Mouse (Mus musculus) spleen, postnatal 0 days (tissue): ENCODE data around the gene Fam171a2. TPM values are rescaled to one million over a fixed set of nuclear protein-coding genes. Genes with fewer than 3 reads are reported as not detected.

Experiments
- polyA plus RNA-seq: library from polyadenylated mRNA; unstranded; fragments of >200 nt; fragmentation: Nextera tagmentation; extraction: Ambion mirVana; gene quantifications from 2 replicates; pipeline ENCODE4 v1.2.1, GENCODE M21; 2015

The Fam171a2 gene
- polyA plus RNA-seq, result 1.1 and 1.2 TPM in 2 replicates

GRCm38 (mm10) chr11:102447497-102447896 is at the start of gene Fam171a2:
Fam171a2 (minus strand) TSS chr11:102447682.

GRCm38 (mm10) chr11:102469648-102470357 is 22.3 kb upstream of the Fam171a2 start, which contains the start of gene Itga2b:
Itga2b (minus strand) TSS chr11:102470122.

DNA sequence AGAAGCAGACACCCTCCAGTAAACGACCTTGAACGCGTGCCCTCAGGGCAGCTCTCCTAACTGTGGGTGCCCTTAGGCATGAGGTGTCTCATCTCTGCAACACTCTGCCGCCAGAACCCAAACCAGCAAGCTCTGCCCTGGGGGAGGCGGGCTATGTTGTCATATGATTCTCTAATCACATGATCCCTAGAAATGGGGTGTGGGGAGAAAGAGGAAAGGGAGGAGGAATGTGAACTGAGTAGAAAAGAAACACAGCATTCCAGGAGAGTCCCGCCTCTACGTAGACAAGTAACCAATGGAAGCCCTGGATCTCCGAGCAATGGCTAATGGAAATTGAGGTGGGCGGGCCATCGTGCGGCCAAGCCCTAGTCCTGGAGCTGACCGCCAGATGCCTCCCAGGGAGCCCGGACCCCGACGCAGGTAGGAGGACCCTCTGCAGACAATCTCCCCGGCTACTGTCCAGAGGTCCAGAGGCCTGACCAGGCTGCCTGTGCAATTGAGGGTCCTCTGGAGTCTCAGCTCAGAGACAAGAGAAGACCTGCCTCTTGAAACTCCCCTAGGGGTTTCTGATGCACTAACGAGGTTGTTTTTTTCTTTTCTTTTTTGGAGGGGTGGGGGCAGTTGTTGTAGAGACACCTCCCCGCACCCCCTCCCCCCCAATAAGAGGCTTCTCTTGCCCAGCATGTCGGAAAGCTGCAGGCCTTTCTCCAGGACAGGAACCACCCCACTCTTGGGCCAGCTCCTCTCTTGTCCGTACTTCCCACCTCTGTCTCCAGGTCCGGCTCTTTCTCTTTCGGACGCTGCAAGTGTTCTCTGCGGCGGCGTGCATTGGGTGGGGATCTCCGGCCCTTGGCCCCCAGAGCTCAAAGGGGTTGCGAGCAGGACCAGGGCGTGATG is 17.1 kb downstream of the Fam171a2 start, which contains the start of gene Grn:
Grn (plus strand) TSS at position 195 of the 897 bp plus-strand sequence.

DNA sequence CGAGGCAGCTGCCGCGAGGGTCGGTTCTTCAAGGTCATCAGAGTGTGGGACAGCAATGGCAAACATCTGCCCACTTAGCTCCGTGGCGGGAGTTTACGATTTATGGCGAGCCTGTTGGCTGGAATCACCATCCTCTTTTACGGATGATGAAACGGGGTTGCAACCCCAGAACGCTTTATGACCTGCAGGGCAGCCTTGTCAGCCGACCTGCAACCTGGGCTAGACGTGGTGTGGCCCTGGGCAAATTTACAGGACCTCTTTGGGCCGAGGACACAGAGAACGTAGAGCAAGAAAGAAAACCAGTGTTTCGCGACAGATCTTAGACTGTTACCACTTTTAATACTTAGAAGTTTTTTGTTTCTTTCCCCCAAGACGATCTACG is 39.7 kb downstream of the Fam171a2 start, which contains the start of gene Slc25a39:
Slc25a39 (minus strand) TSS at position 113 of the 382 bp plus-strand sequence.

DNA sequence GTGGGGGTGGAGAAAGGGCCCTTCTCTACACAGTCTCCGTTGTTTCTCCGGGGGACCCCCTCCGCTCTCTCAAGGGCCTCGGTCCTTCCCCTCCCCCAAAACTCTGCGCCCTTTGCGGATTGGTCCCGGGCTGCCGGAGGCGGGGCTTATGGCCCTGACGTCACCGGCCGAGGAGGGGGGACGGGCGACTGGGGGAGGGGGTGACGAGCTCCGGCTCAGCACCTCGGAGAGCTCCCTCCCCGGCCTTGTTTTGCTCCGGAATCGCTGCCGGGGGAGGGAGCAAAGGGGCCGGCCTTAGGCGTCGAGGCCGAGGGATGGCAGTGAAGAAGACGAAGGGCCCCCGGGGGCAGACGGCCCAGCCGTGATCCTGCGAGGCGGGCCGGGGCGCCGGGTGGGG is 54.2 kb downstream of the Fam171a2 start, which contains the start of gene Rundc3a:
Rundc3a (plus strand) TSS at position 166 of the 397 bp plus-strand sequence.

Other genes with a start within 250 kb of the Fam171a2 start
- 21.8 and 29.1 TPM in 2 replicates for gene Hdac5, start 217.5 kb downstream of the Fam171a2 start, polyA plus RNA-seq
- gene BC030867, start 198.8 kb downstream of the Fam171a2 start, polyA plus RNA-seq, result 13.6 and 14.9 TPM in 2 replicates
- gene Asb16, start 178.9 kb downstream of the Fam171a2 start, polyA plus RNA-seq, result 0.07 and 0.11 TPM in 2 replicates
- gene Tmub2, start 162.8 kb downstream of the Fam171a2 start, polyA plus RNA-seq, result 33.5 and 36.0 TPM in 2 replicates
- gene Atxn7l3, start 151.1 kb downstream of the Fam171a2 start, polyA plus RNA-seq, result 8.5 and 9.3 TPM in 2 replicates
- gene Ubtf, start 127.9 kb downstream of the Fam171a2 start, polyA plus RNA-seq, result 67.7 and 68.5 TPM in 2 replicates
- gene Slc4a1, start 81.5 kb downstream of the Fam171a2 start, polyA plus RNA-seq, result 509 and 579 TPM in 2 replicates
- 2.0 and 2.6 TPM in 2 replicates for gene Rundc3a, start 54.3 kb downstream of the Fam171a2 start, polyA plus RNA-seq
- 360 and 378 TPM in 2 replicates for gene Slc25a39, start 39.7 kb downstream of the Fam171a2 start, polyA plus RNA-seq
- gene Grn, start 17.4 kb downstream of the Fam171a2 start, polyA plus RNA-seq, result 103 and 160 TPM in 2 replicates
- gene Itga2b, start 22.4 kb upstream of the Fam171a2 start, polyA plus RNA-seq, result 26.8 and 27.0 TPM in 2 replicates
- gene Gpatch8, start 108.7 kb upstream of the Fam171a2 start, polyA plus RNA-seq, result 29.2 and 33.6 TPM in 2 replicates
- gene Gm11627, start 131.8 kb upstream of the Fam171a2 start, polyA plus RNA-seq, result 4.1 and 6.5 TPM in 2 replicates
- gene Fzd2, start 156.7 kb upstream of the Fam171a2 start, polyA plus RNA-seq, result 3.4 and 4.1 TPM in 2 replicates
- gene Meioc, start 216.0 kb upstream of the Fam171a2 start, polyA plus RNA-seq, result 0.07 TPM in 1 of 2 replicates, not detected in the other